Mouse (Mus musculus): ENCODE data around the gene Faf2.
A peak's percentile ranks its signal among the peaks of the same experiment; 100 is the strongest.
"Not testable (repeated sequence)": the region's sequence is repeated elsewhere in the genome, so short reads cannot be mapped to it uniquely, and the experiment has no call there.

Gene Faf2

GRCm38 (mm10) chr13:54607204-54607603, 14.4 kb upstream of the Faf2 start:
- DNase-seq (ENCODE audit: low spot score) = peak; percentile 34

- DNase-seq (ENCODE audit: low spot score) = peak; percentile 57
These were observed 13.6 kb upstream of the Faf2 start for GRCm38 (mm10) chr13:54608002-54608401.

- no peak for DNase-seq (ENCODE audit: low spot score)
These were observed 12.9 kb upstream of the Faf2 start for GRCm38 (mm10) chr13:54608666-54609065.

GRCm38 (mm10) chr13:54609301-54609700, 12.3 kb upstream of the Faf2 start:
- DNase-seq (ENCODE audit: low spot score) = no peak

- DNase-seq (ENCODE audit: low spot score) = peak; percentile 26
These were observed 11.0 kb upstream of the Faf2 start for GRCm38 (mm10) chr13:54610613-54610971.

GRCm38 (mm10) chr13:54610972-54611754, 10.4 kb upstream of the Faf2 start, which contains the start of gene Cltb:
Gene Cltb, minus strand, starts transcription at chr13:54611344.
- peak; percentile 68 for DNase-seq (ENCODE audit: low spot score)

- not testable (repeated sequence) for DNase-seq (ENCODE audit: low spot score)
These were observed 8.4 kb upstream of the Faf2 start for GRCm38 (mm10) chr13:54613141-54613540.

GRCm38 (mm10) chr13:54616307-54616706, 5.3 kb upstream of the Faf2 start:
- DNase-seq (ENCODE audit: low spot score) = no peak

- no peak for DNase-seq (ENCODE audit: low spot score)
These were observed 4.6 kb upstream of the Faf2 start for GRCm38 (mm10) chr13:54616998-54617397.

GRCm38 (mm10) chr13:54621960-54622521, 457 bp downstream of the Faf2 start:
- DNase-seq (ENCODE audit: low spot score) = peak; percentile 29

- no peak for DNase-seq (ENCODE audit: low spot score)
These were observed 7.5 kb downstream of the Faf2 start for GRCm38 (mm10) chr13:54629128-54629527.

- no peak for DNase-seq (ENCODE audit: low spot score)
These were observed 11.2 kb downstream of the Faf2 start for GRCm38 (mm10) chr13:54632731-54633277.

GRCm38 (mm10) chr13:54635011-54635410, 13.4 kb downstream of the Faf2 start:
- DNase-seq (ENCODE audit: low spot score) = no peak

GRCm38 (mm10) chr13:54650461-54650860, 28.9 kb downstream of the Faf2 start:
- DNase-seq (ENCODE audit: low spot score) = no peak

- DNase-seq (ENCODE audit: low spot score) = no peak
These were observed 39.3 kb downstream of the Faf2 start for GRCm38 (mm10) chr13:54660877-54661276.

GRCm38 (mm10) chr13:54661358-54661757, 39.8 kb downstream of the Faf2 start:
- no peak for DNase-seq (ENCODE audit: low spot score)

GRCm38 (mm10) chr13:54663999-54664398, 42.4 kb downstream of the Faf2 start:
- DNase-seq (ENCODE audit: low spot score) = no peak

- no peak for DNase-seq (ENCODE audit: low spot score)
These were observed 42.9 kb downstream of the Faf2 start for GRCm38 (mm10) chr13:54664509-54664908.

- no peak for DNase-seq (ENCODE audit: low spot score)
These were observed 43.5 kb downstream of the Faf2 start for GRCm38 (mm10) chr13:54665062-54665461.

GRCm38 (mm10) chr13:54670491-54670890, 48.9 kb downstream of the Faf2 start:
- no peak for DNase-seq (ENCODE audit: low spot score)

- no peak for DNase-seq (ENCODE audit: low spot score)
These were observed 54.5 kb downstream of the Faf2 start for GRCm38 (mm10) chr13:54675895-54676590.

- DNase-seq (ENCODE audit: low spot score) = no peak
These were observed 56.7 kb downstream of the Faf2 start for GRCm38 (mm10) chr13:54678263-54678662.

Data from c-Kit-positive CD71-positive TER-119-positive erythroid progenitor cells, embryonic 14.5 days (primary cell).